Mouse (Mus musculus): ENCODE measurements around the gene Rita1.

GRCm38 (mm10) chr5:120599625-120600024 lies 12.8 kb downstream of the Rita1 start:
- TF ChIP-seq CTCF (IDR thresholded peaks at IDR 0.05; ENCODE audit: low read depth), result no peak
- TF ChIP-seq EP300 (IDR thresholded peaks at IDR 0.05; ENCODE audit: low read depth), result peak; percentile 73
